Mouse (Mus musculus): ENCODE results near the gene Atp6v1g2. TPM values are rescaled to one million over a fixed set of nuclear protein-coding genes. Genes with fewer than 3 reads are reported as not detected.

The Atp6v1g2 gene
- polyA plus RNA-seq, 1 experiment: 6.7 TPM

- peaks cover 3% of the 10 kb centered on the region for H3K36me3 ChIP-seq (ENCODE audit: control insufficient read depth, insufficient read depth, low read length)
- no peak for TF ChIP-seq CTCF (conservative IDR thresholded peaks at IDR 0.05; ENCODE audit: insufficient read depth, insufficient read length, low read depth, low read length)
- no peak for DNase-seq
- no peaks in the 10 kb centered on the region for H3K27me3 ChIP-seq (replicated peaks; ENCODE audit: control insufficient read depth, insufficient read depth, low read length)
- H3K27ac ChIP-seq (ENCODE audit: insufficient read depth, low read depth, low read length): no peak overlapping the region
- no peaks in the 10 kb centered on the region for H3K4me1 ChIP-seq (ENCODE audit: control insufficient read depth, insufficient read depth, low read length)
- no peak overlapping the region for H3K4me3 ChIP-seq (ENCODE audit: insufficient read depth, low read depth, low read length)
- WGBS: 46% methylated on average over 4 of the region's 4 CpGs
These were observed 22.2 kb downstream of the Atp6v1g2 start for GRCm38 (mm10) chr17:35255704-35256103.

DNA sequence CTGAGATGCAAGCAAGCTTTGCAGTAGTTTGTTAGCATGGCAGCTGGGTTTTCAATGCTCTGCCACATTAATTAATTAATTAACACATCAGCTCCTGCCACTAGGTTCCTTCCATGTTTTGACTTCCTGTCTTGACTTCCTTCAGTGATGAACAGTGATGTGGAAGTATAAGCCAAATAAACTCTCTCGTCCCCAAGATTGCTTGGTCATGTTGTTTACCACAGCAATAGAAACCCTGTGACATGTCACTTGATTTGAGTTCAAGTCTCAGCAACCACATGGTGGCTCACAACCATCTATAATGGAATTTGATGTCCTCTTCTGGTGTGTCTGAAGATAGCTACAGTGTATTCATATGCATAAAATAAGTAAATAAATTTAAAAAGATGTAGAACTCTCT is 23.9 kb downstream of the Atp6v1g2 start:
- no peak overlapping the region for H3K27ac ChIP-seq (ENCODE audit: insufficient read depth, low read depth, low read length)
- no peaks in the 10 kb centered on the region; the same call in 1 of the 2 replicates for H3K36me3 ChIP-seq (ENCODE audit: control insufficient read depth, insufficient read depth, low read length)
- DNase-seq: no peak
- TF ChIP-seq CTCF (conservative IDR thresholded peaks at IDR 0.05; ENCODE audit: insufficient read depth, insufficient read length, low read depth, low read length) (no peak), POLR2A (IDR thresholded peaks at IDR 0.05; ENCODE audit: low read depth, low read length) (no peak)
- H3K4me1 ChIP-seq (ENCODE audit: control insufficient read depth, insufficient read depth, low read length): 0 out of 2 replicates have a peak, but pooled peaks cover 5% of the 10 kb centered on the region
- no peaks in the 10 kb centered on the region for H3K27me3 ChIP-seq (replicated peaks; ENCODE audit: control insufficient read depth, insufficient read depth, low read length)
- H3K4me3 ChIP-seq (ENCODE audit: insufficient read depth, low read depth, low read length): no peak overlapping the region
- WGBS: 50% methylated on average over 1 of the region's 1 CpGs

- TF ChIP-seq POLR2A (IDR thresholded peaks at IDR 0.05; ENCODE audit: low read depth, low read length) (no peak), CTCF (conservative IDR thresholded peaks at IDR 0.05; ENCODE audit: insufficient read depth, insufficient read length, low read depth, low read length) (peak; percentile 92)
- no peaks in the 10 kb centered on the region for H3K27me3 ChIP-seq (replicated peaks; ENCODE audit: control insufficient read depth, insufficient read depth, low read length)
- H3K4me1 ChIP-seq (ENCODE audit: control insufficient read depth, insufficient read depth, low read length): peaks cover 8% of the 10 kb centered on the region; the same call in 1 of the 2 replicates
- DNase-seq: peak; percentile 98
- H3K4me3 ChIP-seq (ENCODE audit: insufficient read depth, low read depth, low read length): peak overlapping the region; percentile 54
- no peak overlapping the region for H3K27ac ChIP-seq (ENCODE audit: insufficient read depth, low read depth, low read length)
- no peaks in the 10 kb centered on the region; the same call in 1 of the 2 replicates for H3K36me3 ChIP-seq (ENCODE audit: control insufficient read depth, insufficient read depth, low read length)
- 3% methylated on average over 17 of the region's 17 CpGs for WGBS
These were observed 24.5 kb downstream of the Atp6v1g2 start for GRCm38 (mm10) chr17:35257824-35258491.

DNA sequence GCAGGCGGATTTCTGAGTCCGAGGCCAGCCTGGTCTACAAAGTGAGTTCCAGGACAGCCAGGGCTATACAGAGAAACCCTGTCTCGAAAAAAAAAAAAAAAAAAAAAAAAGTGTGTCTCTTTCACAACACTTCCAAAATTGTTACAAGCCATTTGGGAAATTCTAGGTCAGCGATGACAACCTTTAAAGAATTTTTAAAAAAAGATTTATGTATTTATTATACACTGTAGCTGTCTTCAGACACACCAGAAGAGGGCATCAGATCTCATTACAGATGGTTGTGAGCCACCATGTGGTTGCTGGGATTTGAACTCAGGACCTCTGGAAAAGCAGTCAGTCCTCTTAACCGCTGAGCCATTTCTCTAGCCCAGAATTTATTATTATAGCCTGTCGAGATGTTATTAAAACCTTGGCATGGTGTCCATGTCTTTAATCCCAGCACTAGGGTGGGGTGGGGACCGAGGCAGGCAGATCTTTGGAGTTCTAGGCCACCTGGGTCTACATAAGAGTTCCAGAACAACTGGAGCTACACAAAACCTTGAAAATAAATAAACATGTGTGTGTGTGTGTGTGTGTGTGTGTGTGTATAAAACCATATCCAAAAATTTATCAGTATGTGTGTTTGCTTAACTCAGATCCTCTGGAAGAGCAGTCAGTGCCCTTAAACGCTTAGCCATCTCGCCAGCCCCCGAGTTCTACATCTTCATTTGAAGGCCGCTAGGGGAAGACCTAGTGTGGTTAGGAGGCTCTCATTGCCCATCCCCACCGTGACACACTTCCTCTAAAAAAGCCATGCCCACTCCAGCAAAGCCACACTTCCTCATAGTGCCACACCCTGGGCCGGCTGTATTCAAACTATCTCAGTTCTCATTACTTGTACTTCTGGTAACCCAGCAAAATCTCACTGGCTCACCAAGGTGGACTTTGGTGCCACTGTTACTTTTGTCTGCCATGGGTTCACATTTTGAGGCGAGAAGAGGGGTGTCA is 25.3 kb downstream of the Atp6v1g2 start:
- TF ChIP-seq POLR2A (IDR thresholded peaks at IDR 0.05; ENCODE audit: low read depth, low read length): no peak
- 0 out of 2 replicates have a peak, but pooled peaks have one; percentile 5 for TF ChIP-seq CTCF (conservative IDR thresholded peaks at IDR 0.05; ENCODE audit: insufficient read depth, insufficient read length, low read depth, low read length)
- 48% methylated on average over 14 of the region's 14 CpGs for WGBS
- Histone ChIP-seq H3K36me3 (ENCODE audit: control insufficient read depth, insufficient read depth, low read length) (no peaks in the 10 kb centered on the region), H3K27ac (ENCODE audit: insufficient read depth, low read depth, low read length) (peak overlapping the region; percentile 69), H3K4me3 (ENCODE audit: insufficient read depth, low read depth, low read length) (no peak overlapping the region), H3K27me3 (replicated peaks; ENCODE audit: control insufficient read depth, insufficient read depth, low read length) (no peaks in the 10 kb centered on the region), H3K4me1 (ENCODE audit: control insufficient read depth, insufficient read depth, low read length) (peaks cover 8% of the 10 kb centered on the region; the same call in 1 of the 2 replicates)
- peak; percentile 80 for DNase-seq

- whole genome bisulfite sequencing: 71% methylated on average over 4 of the region's 4 CpGs
- Histone ChIP-seq H3K36me3 (ENCODE audit: control insufficient read depth, insufficient read depth, low read length) (no peaks in the 10 kb centered on the region), H3K4me1 (ENCODE audit: control insufficient read depth, insufficient read depth, low read length) (peaks cover 8% of the 10 kb centered on the region; the same call in 1 of the 2 replicates), H3K27me3 (replicated peaks; ENCODE audit: control insufficient read depth, insufficient read depth, low read length) (no peaks in the 10 kb centered on the region), H3K4me3 (ENCODE audit: insufficient read depth, low read depth, low read length) (no peak overlapping the region), H3K27ac (ENCODE audit: insufficient read depth, low read depth, low read length) (peak overlapping the region; percentile 69)
- DNase-seq: no peak
- TF ChIP-seq POLR2A (IDR thresholded peaks at IDR 0.05; ENCODE audit: low read depth, low read length) (no peak), CTCF (conservative IDR thresholded peaks at IDR 0.05; ENCODE audit: insufficient read depth, insufficient read length, low read depth, low read length) (no peak)
These were observed 26.2 kb downstream of the Atp6v1g2 start for GRCm38 (mm10) chr17:35259621-35260020.

- H3K4me3 ChIP-seq (ENCODE audit: insufficient read depth, low read depth, low read length): no peak overlapping the region
- 88% methylated on average over 13 of the region's 13 CpGs for WGBS
- H3K36me3 ChIP-seq (ENCODE audit: control insufficient read depth, insufficient read depth, low read length): no peaks in the 10 kb centered on the region
- DNase-seq: no peak
- TF ChIP-seq CTCF (conservative IDR thresholded peaks at IDR 0.05; ENCODE audit: insufficient read depth, insufficient read length, low read depth, low read length) (no peak), POLR2A (IDR thresholded peaks at IDR 0.05; ENCODE audit: low read depth, low read length) (no peak)
- H3K27me3 ChIP-seq (replicated peaks; ENCODE audit: control insufficient read depth, insufficient read depth, low read length): no peaks in the 10 kb centered on the region
- peaks cover 8% of the 10 kb centered on the region; the same call in 1 of the 2 replicates for H3K4me1 ChIP-seq (ENCODE audit: control insufficient read depth, insufficient read depth, low read length)
- no peak overlapping the region for H3K27ac ChIP-seq (ENCODE audit: insufficient read depth, low read depth, low read length)
These were observed 28.2 kb downstream of the Atp6v1g2 start for GRCm38 (mm10) chr17:35261651-35262050.

Data from kidney, adult 2 months (tissue).